Comparison of ENCODE assay signal across 13 mouse cellular contexts in genomic region chr19:45336718-45337117, GRCm38 (mm10).
"Had no signal": no experiment of that assay in that cellular context is flagged by ENCODE, and none has a peak within 500 bp of the region (broad histone marks: within the 10 kb centered on the region; RNA-seq: fewer than 3 reads in every experiment).

No protein-coding gene starts in this region.

- DNase-seq: kidney, adult 8-10 months; kidney, postnatal 36 days; layer of hippocampus, adult 9-11 months; layer of hippocampus, postnatal 36 days; lung, adult 2 months; lung, postnatal 36 days; thymus, postnatal 4 days had no signal

- H3K36me3 ChIP-seq: limb, embryonic 12.5 days; liver, embryonic 15.5 days had no signal

- H3K4me3 ChIP-seq: limb, embryonic 12.5 days; liver, embryonic 15.5 days had no signal

- H3K9me3 ChIP-seq: limb, embryonic 12.5 days; liver, embryonic 15.5 days had no signal

- H3K4me1 ChIP-seq: liver, embryonic 15.5 days had no signal

- H3K27ac ChIP-seq: liver, embryonic 15.5 days; stomach, postnatal 0 days had no signal

- H3K4me2 ChIP-seq: limb, embryonic 12.5 days; liver, embryonic 11.5 days; liver, embryonic 15.5 days had no signal

- ATAC-seq: intestine, postnatal 0 days; lung, postnatal 0 days had no signal

- H3K9ac ChIP-seq: limb, embryonic 12.5 days; liver, embryonic 15.5 days had no signal
